Mouse (Mus musculus) spleen, postnatal 14 days (tissue): ENCODE results near the gene Tmco1.
"Not testable (repeated sequence)": the region's sequence is repeated elsewhere in the genome, so short reads cannot be mapped to it uniquely, and the experiment has no call there.

Experiments
- DNase-seq, 2 experiments: peaks; one replicate each; pipeline ENCODE4 v3.0.0; 2021 to 2022; ENCODE audit warnings: low spot score in 2 of 2

The Tmco1 gene

DNA sequence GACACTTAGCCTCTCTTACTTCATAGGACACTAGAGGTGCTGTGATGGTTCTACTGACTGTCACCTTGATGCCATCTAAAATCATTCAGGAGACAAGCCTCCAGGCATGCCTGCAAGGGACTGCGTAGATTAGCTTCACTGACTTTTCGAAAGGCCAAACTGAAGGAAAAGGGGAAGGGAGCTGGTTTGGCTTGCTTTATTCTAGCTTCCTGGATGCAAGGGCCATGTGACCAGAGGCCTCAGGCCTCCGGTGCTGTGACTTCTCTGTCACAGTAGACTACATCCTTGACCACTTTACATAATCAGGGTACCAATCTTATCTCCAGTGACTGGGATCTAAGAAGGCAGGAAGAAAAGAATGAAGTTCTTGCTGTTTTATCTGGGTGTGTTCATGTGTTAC is 28.2 kb downstream of the Tmco1 start:
- DNase-seq: no peak

- DNase-seq: peak; percentile 54 to 69
Measured at GRCm38 (mm10) chr1:167337463-167338095, 29.4 kb downstream of the Tmco1 start.

DNA sequence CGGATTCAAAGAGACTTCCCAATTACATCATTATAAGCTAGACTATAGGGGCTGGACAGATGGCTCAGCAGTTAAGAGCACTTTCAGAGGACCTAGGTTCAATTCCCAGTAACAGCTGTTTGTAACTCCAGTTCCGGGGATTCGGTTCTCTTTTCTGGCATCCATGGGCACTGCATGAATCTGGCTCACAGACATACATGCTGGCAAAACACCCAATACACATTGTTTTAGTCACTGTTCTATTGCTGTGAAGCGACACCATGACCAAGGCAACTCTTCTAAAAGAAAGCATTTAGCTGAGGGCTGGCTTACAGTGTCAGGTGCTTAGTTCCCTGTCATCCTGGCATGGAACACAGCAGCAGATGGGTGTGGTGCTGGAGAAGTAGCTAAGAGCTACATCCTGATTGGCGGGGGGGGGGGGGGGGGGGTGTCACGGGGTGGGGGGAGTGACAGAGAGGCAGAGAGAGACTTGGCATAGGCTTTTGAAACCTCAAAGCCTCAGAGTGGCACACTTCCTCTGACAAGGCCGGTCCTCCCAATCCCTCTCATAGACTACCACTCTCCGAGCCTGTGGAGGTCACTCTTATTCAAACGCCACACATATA is 31.1 kb downstream of the Tmco1 start:
- no peak for DNase-seq

GRCm38 (mm10) chr1:167340111-167340787 is 32.1 kb downstream of the Tmco1 start:
- DNase-seq: no peak

GRCm38 (mm10) chr1:167340910-167341528 is 32.8 kb downstream of the Tmco1 start:
- no peak for DNase-seq

- DNase-seq: no peak
Measured at GRCm38 (mm10) chr1:167342831-167343230, 34.7 kb downstream of the Tmco1 start.

- not testable (repeated sequence) for DNase-seq
Measured at GRCm38 (mm10) chr1:167345994-167346520, 37.9 kb downstream of the Tmco1 start.

- not testable (repeated sequence) for DNase-seq
Measured at GRCm38 (mm10) chr1:167349206-167349605, 41.0 kb downstream of the Tmco1 start.

- peak; percentile 75 to 83 for DNase-seq
Measured at GRCm38 (mm10) chr1:167349815-167350596, 41.8 kb downstream of the Tmco1 start, which contains the start of gene Aldh9a1. Gene Aldh9a1 (plus strand): TSS chr1:167349991.

GRCm38 (mm10) chr1:167350597-167351415 is 42.6 kb downstream of the Tmco1 start:
- DNase-seq: no peak

GRCm38 (mm10) chr1:167352403-167352802 is 44.2 kb downstream of the Tmco1 start:
- DNase-seq: no peak

DNA sequence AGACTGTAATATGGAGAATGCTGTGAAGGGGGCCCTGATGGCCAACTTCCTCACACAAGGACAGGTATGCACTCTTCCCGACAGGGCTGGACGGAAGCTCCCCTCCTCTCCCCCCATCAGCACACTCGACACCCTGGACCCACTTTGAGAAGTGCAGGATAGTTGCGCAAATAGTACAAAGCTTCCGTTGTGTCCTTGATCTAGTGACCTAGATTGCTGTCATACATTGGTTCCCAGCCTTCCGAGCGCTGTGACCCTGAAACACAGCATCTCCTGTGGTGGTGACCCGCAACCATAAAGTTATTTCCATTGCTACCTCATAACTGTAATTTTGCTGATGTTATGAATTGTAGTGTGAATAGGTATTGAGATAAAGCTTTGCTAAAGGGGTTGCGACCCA is 49.2 kb downstream of the Tmco1 start:
- no peak for DNase-seq

DNA sequence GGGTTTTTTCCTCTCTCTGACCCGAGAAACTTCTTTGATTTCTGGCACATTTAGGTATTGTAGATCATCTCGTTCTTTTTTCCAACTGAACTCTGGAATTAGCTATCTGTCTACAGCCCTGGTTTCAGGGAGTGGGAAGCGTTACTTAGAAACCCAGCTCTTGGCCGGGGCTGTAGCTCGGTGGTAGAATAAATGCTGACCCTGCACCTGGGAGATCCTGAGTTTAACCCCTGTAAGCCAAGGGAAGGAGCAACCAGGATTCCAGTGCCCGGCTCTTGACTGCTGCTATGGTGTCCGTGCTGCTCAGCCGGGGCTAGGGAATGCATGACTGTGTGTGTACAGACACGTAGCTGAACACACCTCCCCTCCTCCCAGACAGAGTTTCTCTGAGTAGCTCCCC is 50.6 kb downstream of the Tmco1 start:
- no peak for DNase-seq

DNA sequence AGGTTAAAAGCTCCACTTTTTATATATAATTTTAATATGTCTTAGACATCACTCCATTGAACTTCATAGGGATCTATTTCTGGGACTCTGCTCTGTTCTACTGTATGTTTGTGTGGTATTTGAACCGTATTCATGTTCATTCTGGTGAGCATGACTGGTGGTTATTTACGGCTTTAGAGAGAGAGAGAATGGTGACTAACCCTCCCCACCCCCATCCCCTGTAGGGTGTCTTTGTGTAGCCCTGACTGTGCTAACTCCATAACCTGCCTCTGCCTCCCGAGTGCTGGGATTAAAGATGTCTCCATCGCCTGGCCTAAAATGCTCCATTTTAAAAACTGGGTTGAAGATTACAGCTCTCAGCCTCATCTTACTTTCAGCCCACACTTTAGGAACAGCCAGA is 52.1 kb downstream of the Tmco1 start:
- no peak for DNase-seq

DNA sequence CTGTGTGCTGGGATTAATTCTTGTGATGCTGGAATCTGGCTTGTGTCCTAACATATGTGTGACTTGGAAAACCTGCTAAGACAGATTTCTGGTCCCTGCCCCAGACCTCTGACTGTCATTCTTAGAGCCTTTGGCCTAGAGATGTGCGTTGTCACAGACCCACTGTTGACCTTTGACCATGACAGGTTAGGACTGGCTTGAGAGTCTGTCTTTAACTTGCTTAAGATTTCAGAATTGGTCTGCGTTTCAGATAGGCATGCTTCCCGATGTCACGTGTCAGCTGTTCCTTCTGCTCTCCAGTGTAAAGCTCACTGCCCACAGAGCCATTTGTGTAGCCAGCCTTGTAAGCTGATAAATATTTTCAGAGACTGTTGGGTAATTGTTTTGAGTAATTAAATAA is 54.6 kb downstream of the Tmco1 start:
- no peak for DNase-seq

GRCm38 (mm10) chr1:167363322-167363721 is 55.1 kb downstream of the Tmco1 start:
- no peak for DNase-seq

- no peak for DNase-seq
Measured at GRCm38 (mm10) chr1:167365808-167366207, 57.6 kb downstream of the Tmco1 start.

GRCm38 (mm10) chr1:167366621-167367020 is 58.4 kb downstream of the Tmco1 start:
- DNase-seq: no peak

GRCm38 (mm10) chr1:167368018-167368417 is 59.8 kb downstream of the Tmco1 start:
- DNase-seq: no peak

DNA sequence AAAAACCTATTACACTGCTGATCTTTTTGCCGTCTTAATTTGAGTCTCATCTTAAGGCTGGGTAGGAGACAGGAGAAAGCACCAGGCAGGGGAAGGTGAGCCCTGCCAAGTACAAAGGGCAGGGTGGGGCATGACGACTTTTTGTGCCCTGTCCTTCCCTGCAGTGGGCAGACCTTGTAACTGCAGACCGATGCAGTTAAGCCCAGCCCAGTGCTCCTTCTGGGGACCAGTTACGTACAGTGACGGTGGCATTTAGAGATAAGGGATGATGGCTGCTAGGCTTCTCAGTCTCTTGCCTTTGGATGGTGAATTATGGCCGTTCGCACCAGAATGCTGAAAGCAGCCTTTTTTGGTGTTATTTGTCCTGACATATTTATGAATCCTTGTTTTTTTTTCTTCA is 60.3 kb downstream of the Tmco1 start:
- DNase-seq: peak in 1 of 2 experiments; percentile 23

DNA sequence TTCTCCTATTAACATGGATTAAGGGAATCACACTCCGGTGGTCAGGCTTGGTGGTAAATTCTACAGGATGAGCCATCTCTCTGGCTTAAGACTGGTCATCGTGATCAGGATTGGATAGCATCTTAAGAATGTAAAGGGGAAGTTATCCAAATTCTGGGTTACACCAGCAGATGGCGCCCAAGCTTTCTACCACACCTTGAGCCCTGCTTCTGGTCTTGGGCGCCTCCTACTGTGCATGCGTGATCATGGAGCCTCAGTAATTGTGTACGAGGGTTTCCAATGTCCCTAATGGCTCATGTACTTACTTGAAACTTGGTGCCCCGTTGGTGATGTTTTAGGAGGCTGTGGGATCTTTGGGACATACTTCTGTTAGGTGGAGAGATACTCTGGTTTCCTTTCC is 61.7 kb downstream of the Tmco1 start:
- peak; percentile 83 to 90 for DNase-seq
